Mouse (Mus musculus): ENCODE results near the gene Tbc1d2b. TPM values are rescaled to one million over a fixed set of nuclear protein-coding genes. Genes with fewer than 3 reads are reported as not detected.

Tbc1d2b gene
- polyA plus RNA-seq, 1 experiment from 2014 or later = 17.3 TPM

- Histone ChIP-seq H3K27me3 (no peaks in the 10 kb centered on the region), H3K9me3 (no peaks in the 10 kb centered on the region), H3K4me3 (no peak overlapping the region), H3K4me2 (no peak overlapping the region), H3K4me1 (peaks cover 7% of the 10 kb centered on the region), H3K27ac (no peak overlapping the region), H3K9ac (no peak overlapping the region), H3K36me3 (peaks cover 68% of the 10 kb centered on the region)
- no peak for ATAC-seq (ENCODE audit: insufficient number of reproducible peaks, insufficient read depth, low FRiP score, low TSS enrichment, low read depth)
- WGBS = 74% methylated on average over 10 of the region's 10 CpGs
These were observed 71.8 kb downstream of the Tbc1d2b start for GRCm38 (mm10) chr9:90198531-90199449.

- peaks cover 76% of the 10 kb centered on the region for H3K36me3 ChIP-seq
These were observed 72.7 kb downstream of the Tbc1d2b start for GRCm38 (mm10) chr9:90197866-90198383.

GRCm38 (mm10) chr9:90197116-90197665 lies 73.4 kb downstream of the Tbc1d2b start:
- H3K4me1 ChIP-seq = peaks cover 7% of the 10 kb centered on the region
- H3K4me2 ChIP-seq = no peak overlapping the region
- no peak overlapping the region for H3K4me3 ChIP-seq
- H3K27me3 ChIP-seq = no peaks in the 10 kb centered on the region
- H3K27ac ChIP-seq = no peak overlapping the region
- no peak overlapping the region for H3K9ac ChIP-seq
- no peaks in the 10 kb centered on the region for H3K9me3 ChIP-seq
- ATAC-seq (ENCODE audit: insufficient number of reproducible peaks, insufficient read depth, low FRiP score, low TSS enrichment, low read depth) = no peak
- WGBS = 82% methylated on average over 7 of the region's 7 CpGs
- peaks cover 76% of the 10 kb centered on the region for H3K36me3 ChIP-seq

More at GRCm38 (mm10) chr9:90197866-90198383, 72.7 kb downstream of the Tbc1d2b start:
- H3K4me2 ChIP-seq = no peak overlapping the region
- H3K4me1 ChIP-seq = peaks cover 7% of the 10 kb centered on the region
- no peaks in the 10 kb centered on the region for H3K27me3 ChIP-seq
- WGBS = 87% methylated on average over 7 of the region's 7 CpGs
- no peaks in the 10 kb centered on the region for H3K9me3 ChIP-seq
- no peak overlapping the region for H3K27ac ChIP-seq
- no peak overlapping the region for H3K9ac ChIP-seq
- no peak for ATAC-seq (ENCODE audit: insufficient number of reproducible peaks, insufficient read depth, low FRiP score, low TSS enrichment, low read depth)
- no peak overlapping the region for H3K4me3 ChIP-seq

DNA sequence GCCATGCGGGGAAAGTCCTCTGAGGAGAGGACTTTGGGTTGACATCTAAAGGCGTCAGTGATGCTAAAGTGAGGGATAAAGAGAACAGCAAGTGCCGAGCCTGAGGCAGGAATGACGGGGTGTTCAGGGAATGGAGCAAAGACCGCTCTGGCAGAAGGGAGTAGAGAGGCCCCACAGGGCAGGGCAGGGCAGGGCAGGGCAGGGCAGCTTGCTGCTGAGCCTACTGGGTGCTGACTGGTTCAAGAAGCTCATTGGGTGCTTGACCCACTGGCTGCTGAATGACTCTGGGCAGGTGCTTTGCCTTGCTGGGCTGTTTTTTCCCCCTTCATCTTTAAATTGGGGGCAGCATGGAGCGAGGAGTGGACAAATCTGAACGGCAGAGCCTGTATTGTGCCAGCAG lies 74.3 kb downstream of the Tbc1d2b start:
- 81% methylated on average over 7 of the region's 7 CpGs for WGBS
- Histone ChIP-seq H3K4me2 (no peak overlapping the region), H3K36me3 (peaks cover 81% of the 10 kb centered on the region), H3K4me1 (peaks cover 2% of the 10 kb centered on the region; the same call in 1 of the 2 replicates), H3K9ac (no peak overlapping the region), H3K27ac (no peak overlapping the region), H3K27me3 (no peaks in the 10 kb centered on the region), H3K9me3 (no peaks in the 10 kb centered on the region), H3K4me3 (no peak overlapping the region)
- ATAC-seq (ENCODE audit: insufficient number of reproducible peaks, insufficient read depth, low FRiP score, low TSS enrichment, low read depth) = no peak

DNA sequence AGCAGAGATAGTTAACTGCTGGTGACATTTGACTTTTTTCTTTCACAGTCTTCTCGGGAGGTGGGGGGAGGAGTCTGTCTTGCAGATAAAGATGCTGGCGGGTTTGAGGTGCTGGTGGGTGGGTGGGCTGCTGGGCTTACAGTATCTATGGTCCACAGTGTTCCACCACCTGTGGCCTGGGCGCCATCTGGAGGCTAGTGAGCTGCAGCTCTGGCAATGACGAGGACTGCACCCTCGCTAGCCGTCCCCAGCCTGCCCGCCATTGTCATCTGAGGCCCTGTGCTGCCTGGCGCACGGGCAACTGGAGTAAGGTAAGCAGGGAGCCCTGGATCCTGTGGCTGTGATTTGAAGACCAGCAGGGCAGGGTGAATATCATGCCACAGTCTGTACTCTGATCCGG lies 75.6 kb downstream of the Tbc1d2b start:
- Histone ChIP-seq H3K9ac (no peak overlapping the region), H3K4me3 (no peak overlapping the region), H3K9me3 (no peaks in the 10 kb centered on the region), H3K4me2 (no peak overlapping the region), H3K36me3 (peaks cover 77% of the 10 kb centered on the region), H3K4me1 (no peaks in the 10 kb centered on the region), H3K27me3 (no peaks in the 10 kb centered on the region), H3K27ac (no peak overlapping the region)
- ATAC-seq (ENCODE audit: insufficient number of reproducible peaks, insufficient read depth, low FRiP score, low TSS enrichment, low read depth) = no peak
- WGBS = 78% methylated on average over 10 of the region's 10 CpGs

DNA sequence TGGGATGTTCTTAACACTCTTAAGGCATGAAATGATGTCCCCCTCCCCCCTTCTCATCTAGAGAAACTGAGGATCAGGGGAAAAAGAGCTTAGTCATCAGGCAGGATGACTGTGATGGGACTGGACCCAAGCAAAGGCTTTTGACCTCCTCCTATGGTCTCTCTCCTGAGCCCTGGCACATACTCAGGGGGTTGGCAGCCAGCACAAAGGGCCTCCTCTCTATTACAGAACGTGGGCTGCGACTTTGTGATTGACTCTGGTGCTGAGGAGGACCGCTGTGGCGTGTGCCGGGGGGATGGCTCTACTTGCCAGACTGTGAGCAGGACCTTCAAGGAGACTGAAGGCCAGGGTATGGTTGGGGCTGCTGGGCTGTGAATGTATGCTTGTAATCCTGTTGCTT lies 81.2 kb downstream of the Tbc1d2b start:
- WGBS = 84% methylated on average over 5 of the region's 5 CpGs
- no peak overlapping the region for H3K4me2 ChIP-seq
- ATAC-seq (ENCODE audit: insufficient number of reproducible peaks, insufficient read depth, low FRiP score, low TSS enrichment, low read depth) = no peak
- H3K4me3 ChIP-seq = no peak overlapping the region
- H3K27ac ChIP-seq = no peak overlapping the region
- peaks cover 89% of the 10 kb centered on the region for H3K36me3 ChIP-seq
- no peaks in the 10 kb centered on the region for H3K4me1 ChIP-seq
- no peaks in the 10 kb centered on the region for H3K27me3 ChIP-seq
- H3K9ac ChIP-seq = no peak overlapping the region
- no peaks in the 10 kb centered on the region for H3K9me3 ChIP-seq

GRCm38 (mm10) chr9:90188893-90189292 lies 81.7 kb downstream of the Tbc1d2b start:
- no peak for ATAC-seq (ENCODE audit: insufficient number of reproducible peaks, insufficient read depth, low FRiP score, low TSS enrichment, low read depth)
- WGBS = 91% methylated on average over 4 of the region's 4 CpGs
- Histone ChIP-seq H3K4me3 (no peak overlapping the region), H3K9ac (no peak overlapping the region), H3K27ac (no peak overlapping the region), H3K9me3 (no peaks in the 10 kb centered on the region), H3K36me3 (peaks cover 89% of the 10 kb centered on the region), H3K27me3 (no peaks in the 10 kb centered on the region), H3K4me1 (no peaks in the 10 kb centered on the region), H3K4me2 (no peak overlapping the region)

- 86% methylated on average over 8 of the region's 8 CpGs for WGBS
These were observed 85.2 kb downstream of the Tbc1d2b start for GRCm38 (mm10) chr9:90185356-90185910.

DNA sequence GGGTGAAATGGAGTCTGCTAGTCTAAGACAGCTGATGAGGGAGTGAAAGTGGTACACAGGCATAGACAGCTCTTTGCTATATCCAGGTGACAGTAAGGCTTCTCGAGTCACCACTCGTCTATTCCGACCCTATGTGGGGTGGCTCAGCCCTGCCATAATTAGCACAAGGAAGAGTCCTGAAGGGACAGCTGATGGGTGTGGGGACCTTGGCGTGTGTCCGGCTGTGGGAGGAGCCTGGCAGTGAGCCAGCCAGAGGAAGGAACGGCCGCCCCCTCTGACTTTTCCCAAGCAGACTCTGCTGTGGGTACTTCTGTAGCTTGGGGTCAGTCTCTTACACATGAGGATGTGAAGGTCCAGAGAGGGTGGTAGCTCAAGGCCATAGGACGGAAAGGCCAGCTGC lies 86.5 kb downstream of the Tbc1d2b start:
- H3K36me3 ChIP-seq = peaks cover 64% of the 10 kb centered on the region
- 69% methylated on average over 8 of the region's 8 CpGs for WGBS
- H3K4me3 ChIP-seq = no peak overlapping the region
- H3K4me1 ChIP-seq = no peaks in the 10 kb centered on the region; the same call in 1 of the 2 replicates
- H3K9ac ChIP-seq = no peak overlapping the region
- no peak overlapping the region for H3K27ac ChIP-seq
- no peak for ATAC-seq (ENCODE audit: insufficient number of reproducible peaks, insufficient read depth, low FRiP score, low TSS enrichment, low read depth)
- no peak overlapping the region for H3K4me2 ChIP-seq
- no peaks in the 10 kb centered on the region for H3K9me3 ChIP-seq
- H3K27me3 ChIP-seq = no peaks in the 10 kb centered on the region

More at GRCm38 (mm10) chr9:90185356-90185910, 85.2 kb downstream of the Tbc1d2b start:
- Histone ChIP-seq H3K4me1 (no peaks in the 10 kb centered on the region; the same call in 1 of the 2 replicates), H3K27ac (no peak overlapping the region), H3K9me3 (no peaks in the 10 kb centered on the region), H3K9ac (no peak overlapping the region), H3K36me3 (peaks cover 63% of the 10 kb centered on the region), H3K4me2 (no peak overlapping the region), H3K27me3 (no peaks in the 10 kb centered on the region), H3K4me3 (no peak overlapping the region)
- ATAC-seq (ENCODE audit: insufficient number of reproducible peaks, insufficient read depth, low FRiP score, low TSS enrichment, low read depth) = no peak

DNA sequence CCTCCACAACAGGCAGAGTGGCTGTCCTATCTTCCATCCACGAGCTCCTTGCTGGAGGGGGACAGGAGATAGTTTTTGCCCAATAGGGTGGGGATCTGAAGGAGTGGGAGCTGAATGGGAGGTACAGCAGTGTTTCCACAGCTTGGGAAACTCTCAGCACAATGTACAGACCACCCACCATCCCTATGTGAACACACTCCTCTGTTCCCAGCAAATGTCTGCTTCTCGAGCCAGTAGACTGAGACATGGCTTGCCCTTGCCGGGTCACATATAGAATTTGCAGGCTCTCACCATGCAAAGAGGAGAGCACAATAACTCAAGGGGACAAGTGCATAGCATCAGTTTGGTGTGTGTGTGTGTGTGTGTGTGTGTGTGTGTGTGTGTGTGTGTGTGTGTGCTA lies 87.1 kb downstream of the Tbc1d2b start:
- H3K27me3 ChIP-seq = no peaks in the 10 kb centered on the region
- H3K4me2 ChIP-seq = no peak overlapping the region
- H3K4me3 ChIP-seq = no peak overlapping the region
- H3K9me3 ChIP-seq = no peaks in the 10 kb centered on the region
- ATAC-seq (ENCODE audit: insufficient number of reproducible peaks, insufficient read depth, low FRiP score, low TSS enrichment, low read depth) = no peak
- WGBS = 73% methylated on average over 3 of the region's 3 CpGs
- no peaks in the 10 kb centered on the region; the same call in 1 of the 2 replicates for H3K4me1 ChIP-seq
- H3K9ac ChIP-seq = no peak overlapping the region
- no peak overlapping the region for H3K27ac ChIP-seq
- H3K36me3 ChIP-seq = peaks cover 63% of the 10 kb centered on the region

GRCm38 (mm10) chr9:90182636-90183421 lies 87.8 kb downstream of the Tbc1d2b start:
- Histone ChIP-seq H3K4me3 (no peak overlapping the region), H3K36me3 (peaks cover 61% of the 10 kb centered on the region), H3K27me3 (no peaks in the 10 kb centered on the region), H3K27ac (no peak overlapping the region), H3K9ac (no peak overlapping the region), H3K9me3 (no peaks in the 10 kb centered on the region), H3K4me1 (no peaks in the 10 kb centered on the region; the same call in 1 of the 2 replicates), H3K4me2 (no peak overlapping the region)
- 82% methylated on average over 18 of the region's 18 CpGs for WGBS
- ATAC-seq (ENCODE audit: insufficient number of reproducible peaks, insufficient read depth, low FRiP score, low TSS enrichment, low read depth) = no peak

Measured in embryonic facial prominence, embryonic 13.5 days (tissue).